Mouse (Mus musculus) MEL (cell line): ENCODE measurements around the gene Rhobtb1. TPM values are rescaled to one million over a fixed set of nuclear protein-coding genes. Genes with fewer than 3 reads are reported as not detected.

Experiments used
- DNase-seq: peaks from one replicate; pipeline ENCODE4 v3.0.0; 2011; ENCODE audit warnings: low read depth, low spot score
- H3K27ac ChIP-seq: 2 replicates; pipeline ENCODE4 v1.5.1; 2012; ENCODE audit warnings: low read depth, mild to moderate bottlenecking, control low read depth, low read length, moderate library complexity; ENCODE audit not compliant: control insufficient read depth
- H3K27me3 ChIP-seq, 2 experiments: fragments of 150-350 bp in 1 of 2; sonication (generic) in 1 of 2; 2 replicates each; pipeline ENCODE4 v1.6.1; 2012; ENCODE audit warnings: low read length in 2 of 2, mild to moderate bottlenecking in 2 of 2, improper control_type of control experiment in 1 of 2, moderate library complexity in 1 of 2; ENCODE audit not compliant: insufficient read depth in 2 of 2, control insufficient read depth in 1 of 2
- H3K36me3 ChIP-seq, 2 experiments: 2 replicates each; pipeline ENCODE4 v1.6.1; 2012 to 2014; ENCODE audit warnings: low read length in 2 of 2, improper control_type of control experiment in 1 of 2, inconsistent platforms in 1 of 2, mild to moderate bottlenecking in 1 of 2; ENCODE audit not compliant: insufficient read depth in 2 of 2, control insufficient read depth in 1 of 2
- H3K4me1 ChIP-seq, 2 experiments: fragments of 150-350 bp in 1 of 2; sonication (generic) in 1 of 2; 2 replicates each; pipeline ENCODE4 v1.6.1; 2012; ENCODE audit warnings: low read length in 2 of 2, improper control_type of control experiment in 1 of 2, mild to moderate bottlenecking in 1 of 2; ENCODE audit not compliant: insufficient read depth in 2 of 2, control insufficient read depth in 1 of 2
- H3K4me3 ChIP-seq, 2 experiments: fragments of 150-350 bp in 1 of 2; sonication (generic) in 1 of 2; 2 replicates each; pipeline ENCODE4 v1.5.1; 2012; ENCODE audit warnings: low read depth in 2 of 2, low read length in 2 of 2, mild to moderate bottlenecking in 2 of 2, moderate library complexity in 2 of 2, control low read depth in 1 of 2, improper control_type of control experiment in 1 of 2; ENCODE audit not compliant: control insufficient read depth in 1 of 2, insufficient read depth in 1 of 2
- H3K79me2 ChIP-seq: 2 replicates; pipeline ENCODE4 v1.6.1; 2012; ENCODE audit warnings: mild to moderate bottlenecking, low read length, moderate library complexity; ENCODE audit not compliant: control insufficient read depth, poor library complexity, insufficient read depth
- H3K9ac ChIP-seq: 2 replicates; pipeline ENCODE4 v1.6.1; 2012; ENCODE audit warnings: low read depth, mild to moderate bottlenecking, control low read depth, low read length, moderate library complexity; ENCODE audit not compliant: control insufficient read depth, poor library complexity, severe bottlenecking
- H3K9me3 ChIP-seq: fragments of 150-350 bp; sonication (generic); replicated peaks from 2 replicates; pipeline ENCODE4 v1.6.1; 2012; ENCODE audit warnings: mild to moderate bottlenecking, low read length, improper control_type of control experiment, moderate library complexity; ENCODE audit not compliant: insufficient read depth
- BHLHE40 ChIP-seq: IDR thresholded peaks from 2 replicates; pipeline ENCODE4 v1.6.1; 2012; ENCODE audit warnings: low read depth, mild to moderate bottlenecking, inconsistent platforms, low read length, improper control_type of control experiment, borderline replicate concordance
- CTCF ChIP-seq, 3 experiments: IDR thresholded peaks in 2 of 3; conservative IDR thresholded peaks in 1 of 3; 2 replicates each; pipeline ENCODE4 v1.5.1; 2011 to 2012; ENCODE audit warnings: low read length in 3 of 3, low read depth in 2 of 3, mild to moderate bottlenecking in 2 of 3, improper control_type of control experiment in 1 of 3, inconsistent platforms in 1 of 3, mixed read lengths in 1 of 3, moderate library complexity in 1 of 3; ENCODE audit not compliant: control insufficient read depth in 1 of 3, insufficient read depth in 1 of 3, poor library complexity in 1 of 3, severe bottlenecking in 1 of 3
- E2F4 ChIP-seq: IDR thresholded peaks from 2 replicates; pipeline ENCODE4 v1.6.1; 2011; ENCODE audit warnings: low read depth, low read length, improper control_type of control experiment, borderline replicate concordance
- GABPA ChIP-seq: IDR thresholded peaks from 2 replicates; pipeline ENCODE4 v1.6.1; 2012; ENCODE audit warnings: low read depth, mild to moderate bottlenecking, inconsistent platforms, low read length, improper control_type of control experiment, moderate library complexity
- GATA1 ChIP-seq: IDR thresholded peaks from 2 replicates; pipeline ENCODE4 v1.6.1; 2011; ENCODE audit warnings: low read depth, low read length, improper control_type of control experiment
- JUND ChIP-seq: IDR thresholded peaks from 2 replicates; pipeline ENCODE4 v1.6.1; 2011; ENCODE audit warnings: low read depth, mild to moderate bottlenecking, improper control_type of control experiment, low read length
- MAFK ChIP-seq: IDR thresholded peaks from 2 replicates; pipeline ENCODE4 v1.6.1; 2011; ENCODE audit warnings: low read depth, mild to moderate bottlenecking, low read length, improper control_type of control experiment, borderline replicate concordance
- MAX ChIP-seq: IDR thresholded peaks from 2 replicates; pipeline ENCODE4 v1.6.1; 2011; ENCODE audit warnings: low read length, improper control_type of control experiment
- MAZ ChIP-seq: IDR thresholded peaks from 2 replicates; pipeline ENCODE4 v1.6.1; 2012; ENCODE audit warnings: low read depth, mild to moderate bottlenecking, inconsistent platforms, low read length, improper control_type of control experiment
- MEF2A ChIP-seq: IDR thresholded peaks from 2 replicates; pipeline ENCODE4 v1.6.1; 2014; ENCODE audit warnings: low read depth, mild to moderate bottlenecking, inconsistent platforms, low read length, improper control_type of control experiment; ENCODE audit not compliant: poor library complexity, insufficient replicate concordance, severe bottlenecking; ENCODE audit errors: extremely low read depth
- MXI1 ChIP-seq: IDR thresholded peaks from 2 replicates; pipeline ENCODE4 v1.6.1; 2011; ENCODE audit warnings: mild to moderate bottlenecking, low read depth, low read length, improper control_type of control experiment
- MYB ChIP-seq: IDR thresholded peaks from 2 replicates; pipeline ENCODE4 v1.6.1; 2011; ENCODE audit warnings: mild to moderate bottlenecking, low read depth, low read length, improper control_type of control experiment
- NELFE ChIP-seq: IDR thresholded peaks from 2 replicates; pipeline ENCODE4 v1.6.1; 2011; ENCODE audit warnings: low read depth, low read length, improper control_type of control experiment
- NRF1 ChIP-seq: IDR thresholded peaks from 2 replicates; pipeline ENCODE4 v1.6.1; 2014; ENCODE audit warnings: low read depth, mild to moderate bottlenecking, inconsistent platforms, low read length, improper control_type of control experiment, moderate library complexity; ENCODE audit not compliant: poor library complexity, insufficient read depth, severe bottlenecking
- POLR2AphosphoS2 ChIP-seq: IDR thresholded peaks from 2 replicates; pipeline ENCODE4 v1.6.1; 2011; ENCODE audit warnings: low read length, improper control_type of control experiment
- RCOR1 ChIP-seq: IDR thresholded peaks from 2 replicates; pipeline ENCODE4 v1.6.1; 2012; ENCODE audit warnings: low read depth, mild to moderate bottlenecking, inconsistent platforms, low read length, improper control_type of control experiment
- SIN3A ChIP-seq: IDR thresholded peaks from 2 replicates; pipeline ENCODE4 v1.6.1; 2012; ENCODE audit warnings: low read length, improper control_type of control experiment, inconsistent platforms
- TBP ChIP-seq: IDR thresholded peaks from 2 replicates; pipeline ENCODE4 v1.8.0; 2011; ENCODE audit warnings: low read depth, low read length, improper control_type of control experiment
- USF2 ChIP-seq, 2 experiments: IDR thresholded peaks; 2 replicates each; pipeline ENCODE4 v1.6.1; 2011 to 2012; ENCODE audit warnings: improper control_type of control experiment in 2 of 2, low read length in 2 of 2, borderline replicate concordance in 1 of 2, inconsistent platforms in 1 of 2, low read depth in 1 of 2, mild to moderate bottlenecking in 1 of 2; ENCODE audit not compliant: insufficient read depth in 1 of 2
- ZKSCAN1 ChIP-seq: IDR thresholded peaks from 2 replicates; pipeline ENCODE4 v1.6.1; 2012; ENCODE audit warnings: low read depth, mild to moderate bottlenecking, inconsistent platforms, low read length, improper control_type of control experiment, moderate library complexity
- ZMIZ1 ChIP-seq: IDR thresholded peaks from 2 replicates; pipeline ENCODE4 v1.6.1; 2012; ENCODE audit warnings: low read depth, mild to moderate bottlenecking, inconsistent platforms, low read length, improper control_type of control experiment, moderate library complexity
- ZNF384 ChIP-seq: IDR thresholded peaks from 2 replicates; pipeline ENCODE4 v1.6.1; 2012; ENCODE audit warnings: low read depth, mild to moderate bottlenecking, inconsistent platforms, low read length, improper control_type of control experiment
- polyA plus RNA-seq, 2 experiments: library from polyadenylated mRNA; stranded (reverse) in 1 of 2; unstranded in 1 of 2; fragments of >175 nt in 1 of 2; fragments of >200 nt in 1 of 2; gene quantifications; 2 replicates each; pipeline versions ENCODE4 v1.2.1 to v1.2.4; 2012; ENCODE audit warnings: low replicate concordance in 2 of 2, low read depth in 1 of 2; ENCODE audit not compliant: insufficient read length in 2 of 2, insufficient read depth in 1 of 2, missing spikeins in 1 of 2
- total RNA-seq: library from RNA; depleted of rRNA; stranded (reverse); fragments of 300-350 nt; gene quantifications from 2 replicates; pipeline ENCODE4 v1.2.3, GENCODE M21; 2012

Rhobtb1 gene
- total and polyA plus RNA-seq, 3 experiments = not detected

DNA sequence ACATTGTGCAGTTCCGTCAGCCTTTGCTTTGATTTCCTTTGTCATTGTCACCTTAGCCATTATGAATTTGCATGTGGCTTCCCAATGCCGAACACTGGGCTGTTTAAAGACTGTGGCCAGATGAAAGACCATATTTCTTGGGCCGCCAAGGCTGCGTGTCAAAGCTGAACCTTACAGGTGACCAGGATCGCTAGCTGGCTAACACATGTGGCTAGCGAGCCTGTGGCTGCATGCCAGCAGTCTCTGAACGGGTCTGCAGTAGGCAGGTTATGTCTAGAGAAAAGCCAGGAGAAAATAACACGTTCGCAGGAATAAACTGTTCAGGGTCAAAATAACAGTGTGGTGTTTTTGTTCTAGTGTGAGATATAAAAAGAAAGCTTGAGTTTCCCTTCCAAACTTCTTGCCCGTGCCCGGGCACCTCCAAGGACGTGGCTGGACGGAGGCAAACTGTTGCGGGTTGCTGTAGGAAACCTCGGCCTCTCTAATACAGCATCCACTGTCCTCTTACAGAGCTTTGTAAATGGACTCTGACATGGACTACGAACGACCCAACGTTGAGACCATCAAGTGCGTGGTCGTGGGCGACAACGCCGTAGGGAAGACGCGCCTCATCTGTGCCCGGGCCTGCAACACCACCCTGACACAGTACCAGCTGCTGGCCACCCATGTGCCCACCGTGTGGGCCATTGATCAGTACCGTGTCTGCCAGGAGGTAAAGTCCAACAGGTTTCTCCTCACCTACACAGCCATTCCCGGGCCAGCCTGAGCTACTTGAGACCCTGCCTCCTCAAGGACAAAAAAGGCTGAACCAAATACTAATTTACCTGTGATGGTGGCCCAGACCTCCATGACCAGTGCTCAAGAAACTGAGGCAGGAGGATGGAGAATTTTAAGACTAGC is 97.3 kb downstream of the Rhobtb1 start:
- H3K36me3 ChIP-seq = no peaks in the 10 kb centered on the region
- TF ChIP-seq MXI1 (no peak), NELFE (no peak), MEF2A (no peak), NRF1 (no peak), POLR2AphosphoS2 (no peak), MAFK (no peak), MAZ (no peak), JUND (no peak), ZNF384 (no peak), GABPA (no peak), ZMIZ1 (no peak), SIN3A (no peak), BHLHE40 (no peak), MAX (no peak), TBP (no peak), CTCF (IDR thresholded peaks at IDR 0.05 in 2 of 3, conservative IDR thresholded peaks at IDR 0.05 in 1 of 3; ENCODE audit: control insufficient read depth in 1 of 3, insufficient read depth in 1 of 3, low read depth in 2 of 3, low read length in 3 of 3, poor library complexity in 1 of 3, severe bottlenecking in 1 of 3) (no peak), USF2 (IDR thresholded peaks at IDR 0.05; ENCODE audit: borderline replicate concordance in 1 of 2, insufficient read depth in 1 of 2, low read depth in 1 of 2, low read length in 2 of 2) (no peak)
- H3K4me3 ChIP-seq = no peak overlapping the region
- H3K27me3 ChIP-seq = no peaks in the 10 kb centered on the region
- DNase-seq = no peak
- H3K79me2 ChIP-seq = no peaks in the 10 kb centered on the region
- no peaks in the 10 kb centered on the region for H3K4me1 ChIP-seq
- H3K27ac ChIP-seq = no peak overlapping the region
- no peaks in the 10 kb centered on the region for H3K9me3 ChIP-seq
- no peak overlapping the region for H3K9ac ChIP-seq

DNA sequence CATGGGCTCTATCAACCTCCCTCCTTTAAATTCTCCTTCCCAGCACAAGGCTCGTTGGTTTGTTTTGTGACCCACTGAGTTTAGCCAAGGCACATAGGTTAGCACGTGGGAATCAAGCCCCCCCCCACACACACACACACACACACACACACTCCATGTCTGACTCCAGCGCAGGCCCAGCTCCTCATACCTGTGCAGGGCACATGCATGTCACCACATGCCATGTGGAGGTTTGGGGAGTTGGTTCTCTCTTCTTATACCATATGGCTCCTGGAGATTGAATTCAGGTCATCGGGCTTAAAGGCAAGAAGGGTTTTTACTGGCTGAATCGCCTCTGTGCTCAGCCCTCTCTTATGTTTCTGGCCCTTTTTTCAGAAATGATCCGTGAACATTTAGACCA is 100.0 kb downstream of the Rhobtb1 start:
- Histone ChIP-seq H3K4me1 (no peaks in the 10 kb centered on the region), H3K79me2 (no peaks in the 10 kb centered on the region), H3K27me3 (no peaks in the 10 kb centered on the region), H3K9me3 (no peaks in the 10 kb centered on the region), H3K4me3 (no peak overlapping the region), H3K9ac (no peak overlapping the region), H3K27ac (no peak overlapping the region), H3K36me3 (no peaks in the 10 kb centered on the region)
- TF ChIP-seq MYB (no peak), ZKSCAN1 (no peak), RCOR1 (no peak), GATA1 (no peak), CTCF (IDR thresholded peaks at IDR 0.05 in 2 of 3, conservative IDR thresholded peaks at IDR 0.05 in 1 of 3; ENCODE audit: control insufficient read depth in 1 of 3, insufficient read depth in 1 of 3, low read depth in 2 of 3, low read length in 3 of 3, poor library complexity in 1 of 3, severe bottlenecking in 1 of 3) (no peak), MAX (no peak), NELFE (no peak), NRF1 (no peak), USF2 (IDR thresholded peaks at IDR 0.05; ENCODE audit: borderline replicate concordance in 1 of 2, insufficient read depth in 1 of 2, low read depth in 1 of 2, low read length in 2 of 2) (no peak), E2F4 (no peak)
- no peak for DNase-seq
